Mouse (Mus musculus) liver, embryonic 12.5 days (tissue): ENCODE results near the gene Cfap299. TPM values are rescaled to one million over a fixed set of nuclear protein-coding genes. Genes with fewer than 3 reads are reported as not detected.
A peak's percentile ranks its signal among the peaks of the same experiment; 100 is the strongest.

Source experiments
- ATAC-seq: fragments of 200-750 bp; cut with Nextera tagmentation; 2 replicates; pipeline ENCODE4 v1.8.0; 2017; ENCODE audit warnings: moderate number of reproducible peaks, mild to moderate bottlenecking, moderate library complexity
- H3K27ac ChIP-seq: fragments of 300-500 bp; sonication (generic); 2 replicates; pipeline ENCODE4 v1.5.1; 2016; ENCODE audit warnings: mild to moderate bottlenecking
- H3K27me3 ChIP-seq: fragments of 300-500 bp; sonication (generic); replicated peaks from 2 replicates; pipeline ENCODE4 v1.6.1; 2016; ENCODE audit warnings: mild to moderate bottlenecking, moderate library complexity
- H3K36me3 ChIP-seq: fragments of 300-500 bp; sonication (generic); 2 replicates; pipeline ENCODE4 v1.6.1; 2016; ENCODE audit warnings: mild to moderate bottlenecking, moderate library complexity
- H3K4me1 ChIP-seq: fragments of 300-500 bp; sonication (generic); 2 replicates; pipeline ENCODE4 v1.6.1; 2016
- H3K4me2 ChIP-seq: fragments of 300-500 bp; sonication (generic); 2 replicates; pipeline ENCODE4 v1.6.1; 2016; ENCODE audit warnings: mild to moderate bottlenecking, moderate library complexity
- H3K4me3 ChIP-seq: fragments of 300-500 bp; sonication (generic); 2 replicates; pipeline ENCODE4 v1.5.1; 2016; ENCODE audit warnings: mild to moderate bottlenecking, moderate library complexity
- H3K9ac ChIP-seq: fragments of 300-500 bp; sonication (generic); 2 replicates; pipeline ENCODE4 v1.6.1; 2016; ENCODE audit warnings: mild to moderate bottlenecking, moderate library complexity
- H3K9me3 ChIP-seq: fragments of 300-500 bp; sonication (generic); replicated peaks from 2 replicates; pipeline ENCODE4 v1.6.1; 2016; ENCODE audit warnings: mild to moderate bottlenecking, moderate library complexity
- WGBS: fragments of 180-500 bp; shearing (Covaris S2); methylation state at CpG from one replicate; pipeline ENCODE4 v1.1.7; 2016; ENCODE audit not compliant: insufficient replicate concordance; 5-methylcytosine and 5-hydroxymethylcytosine counted together
- microRNA counts: library from miRNA; unstranded; fragments of <30 nt; microRNA quantifications from one replicate; lab custom pipeline; 2017
- microRNA-seq: library from miRNA; unstranded; fragments of <30 nt; microRNA quantifications from one replicate; pipeline ENCODE4, GENCODE M21; 2017
- polyA plus RNA-seq: library from polyadenylated mRNA; unstranded; fragments of >200 nt; fragmentation: Nextera tagmentation; extraction: Ambion mirVana; gene quantifications from 2 replicates; pipeline ENCODE4 v1.2.1, GENCODE M21; 2016

Cfap299 gene
- polyA plus RNA-seq, 1 experiment from 2014 or later = not detected

DNA sequence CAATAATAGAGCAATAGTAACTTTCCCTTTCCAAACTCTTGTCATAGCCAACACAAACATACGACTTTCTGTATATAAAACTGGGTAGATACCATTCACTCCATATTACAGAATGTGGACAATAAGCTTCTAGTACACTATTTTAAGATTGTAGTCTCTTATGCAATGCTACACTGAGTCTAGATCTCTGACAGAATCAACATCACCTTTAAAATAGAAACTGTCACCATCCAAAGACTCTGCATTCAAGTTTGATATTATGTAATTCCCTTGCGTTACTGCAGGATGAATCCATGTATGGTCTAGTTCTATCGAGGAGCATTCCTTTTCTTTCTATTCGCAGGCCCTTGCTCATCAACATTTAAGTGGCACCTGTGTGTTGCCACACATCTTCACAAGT, 477.4 kb downstream of the Cfap299 start:
- no peak overlapping the region for H3K4me3 ChIP-seq
- WGBS = 69% methylated on average over 4 of the region's 4 CpGs
- H3K36me3 ChIP-seq = no peaks in the 10 kb centered on the region
- 0 out of 2 replicates have a peak, but pooled peaks cover 3% of the 10 kb centered on the region for H3K9me3 ChIP-seq
- no peak overlapping the region for H3K9ac ChIP-seq
- H3K4me1 ChIP-seq = no peaks in the 10 kb centered on the region
- H3K27me3 ChIP-seq = no peaks in the 10 kb centered on the region
- H3K4me2 ChIP-seq = no peak overlapping the region
- no peak overlapping the region for H3K27ac ChIP-seq
- ATAC-seq = no peak

- ATAC-seq = no peak
- H3K9me3 ChIP-seq = 0 out of 2 replicates have a peak, but pooled peaks cover 3% of the 10 kb centered on the region
- no peak overlapping the region for H3K27ac ChIP-seq
- H3K36me3 ChIP-seq = no peaks in the 10 kb centered on the region
- no peak overlapping the region for H3K4me2 ChIP-seq
- H3K27me3 ChIP-seq = no peaks in the 10 kb centered on the region
- 74% methylated on average over 7 of the region's 7 CpGs for whole genome bisulfite sequencing
- no peak overlapping the region for H3K4me3 ChIP-seq
- H3K4me1 ChIP-seq = no peaks in the 10 kb centered on the region
- H3K9ac ChIP-seq = no peak overlapping the region
Measured at GRCm38 (mm10) chr5:98807022-98807421, 477.9 kb downstream of the Cfap299 start.

- H3K9me3 ChIP-seq = 0 out of 2 replicates have a peak, but pooled peaks cover 3% of the 10 kb centered on the region
- no peak overlapping the region for H3K4me2 ChIP-seq
- 60% methylated on average over 9 of the region's 9 CpGs for WGBS
- no peak for ATAC-seq
- H3K9ac ChIP-seq = no peak overlapping the region
- no peaks in the 10 kb centered on the region for H3K36me3 ChIP-seq
- no peak overlapping the region for H3K4me3 ChIP-seq
- no peaks in the 10 kb centered on the region for H3K27me3 ChIP-seq
- no peaks in the 10 kb centered on the region for H3K4me1 ChIP-seq
- no peak overlapping the region for H3K27ac ChIP-seq
Measured at GRCm38 (mm10) chr5:98807953-98808352, 478.8 kb downstream of the Cfap299 start.

DNA sequence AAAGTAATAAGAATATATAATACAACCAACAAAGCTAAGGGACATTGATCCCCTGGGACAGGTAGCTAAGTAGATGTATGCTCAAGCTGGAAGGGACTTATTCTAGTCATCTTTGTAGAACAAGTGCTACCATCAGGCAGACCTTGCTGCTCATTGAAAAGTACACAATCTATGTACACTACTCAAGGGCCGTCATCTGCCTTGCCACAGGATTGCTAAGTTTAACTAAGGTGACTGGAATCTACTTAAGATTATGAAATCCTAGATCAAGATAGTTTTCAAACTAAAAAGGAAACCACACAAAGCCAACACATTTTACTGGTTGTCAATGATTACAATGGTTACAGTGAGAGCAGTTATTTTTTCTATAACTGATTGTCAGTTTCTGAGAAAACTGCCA, 483.3 kb downstream of the Cfap299 start:
- ATAC-seq = no peak
- H3K4me2 ChIP-seq = no peak overlapping the region
- H3K4me1 ChIP-seq = no peaks in the 10 kb centered on the region
- no peak overlapping the region for H3K4me3 ChIP-seq
- H3K9ac ChIP-seq = no peak overlapping the region
- H3K36me3 ChIP-seq = no peaks in the 10 kb centered on the region
- no peaks in the 10 kb centered on the region for H3K27me3 ChIP-seq
- WGBS = 55% methylated on average over 1 of the region's 1 CpGs
- 0 out of 2 replicates have a peak, but pooled peaks cover 2% of the 10 kb centered on the region for H3K9me3 ChIP-seq
- H3K27ac ChIP-seq = no peak overlapping the region

GRCm38 (mm10) chr5:98815269-98815668, 486.2 kb downstream of the Cfap299 start:
- no peak for ATAC-seq
- 60% methylated on average over 1 of the region's 1 CpGs for WGBS

DNA sequence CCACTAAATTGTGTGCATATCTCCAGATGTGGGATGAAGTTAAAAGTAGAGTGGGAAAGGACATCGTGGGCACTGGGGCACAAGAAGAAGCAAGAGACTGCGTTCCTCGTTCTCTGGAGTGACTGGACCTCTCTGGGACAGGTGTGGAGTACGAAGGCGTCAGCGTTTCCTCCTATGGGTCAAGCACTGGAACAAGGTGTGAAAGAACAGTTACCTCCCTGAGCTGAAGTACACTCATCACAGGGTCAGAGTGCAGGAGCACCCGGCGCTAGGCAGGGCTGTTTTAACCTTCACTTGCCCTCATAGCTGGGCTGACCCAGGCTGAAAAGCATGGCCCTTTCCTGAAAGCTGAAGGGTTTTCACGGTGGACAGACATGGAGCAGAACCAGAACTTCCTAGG, 504.7 kb downstream of the Cfap299 start:
- ATAC-seq = no peak
- no peak overlapping the region for H3K9ac ChIP-seq
- no peak overlapping the region for H3K4me3 ChIP-seq
- H3K9me3 ChIP-seq = no peaks in the 10 kb centered on the region
- no peaks in the 10 kb centered on the region for H3K4me1 ChIP-seq
- 69% methylated on average over 9 of the region's 9 CpGs for WGBS
- no peaks in the 10 kb centered on the region for H3K36me3 ChIP-seq
- H3K27ac ChIP-seq = no peak overlapping the region
- H3K4me2 ChIP-seq = no peak overlapping the region
- no peaks in the 10 kb centered on the region for H3K27me3 ChIP-seq

More at GRCm38 (mm10) chr5:98815269-98815668, 486.2 kb downstream of the Cfap299 start:
- no peak overlapping the region for H3K27ac ChIP-seq
- no peaks in the 10 kb centered on the region for H3K4me1 ChIP-seq
- 0 out of 2 replicates have a peak, but pooled peaks cover 2% of the 10 kb centered on the region for H3K9me3 ChIP-seq
- no peak overlapping the region for H3K9ac ChIP-seq
- H3K36me3 ChIP-seq = no peaks in the 10 kb centered on the region
- no peak overlapping the region for H3K4me3 ChIP-seq
- H3K4me2 ChIP-seq = no peak overlapping the region
- no peaks in the 10 kb centered on the region for H3K27me3 ChIP-seq

GRCm38 (mm10) chr5:98834300-98834699, 505.2 kb downstream of the Cfap299 start:
- Histone ChIP-seq H3K9me3 (no peaks in the 10 kb centered on the region), H3K9ac (no peak overlapping the region), H3K4me3 (no peak overlapping the region), H3K4me2 (no peak overlapping the region), H3K36me3 (no peaks in the 10 kb centered on the region), H3K27me3 (no peaks in the 10 kb centered on the region), H3K4me1 (no peaks in the 10 kb centered on the region), H3K27ac (no peak overlapping the region)
- ATAC-seq = no peak
- 75% methylated on average over 6 of the region's 6 CpGs for WGBS

GRCm38 (mm10) chr5:98842600-98843310, 513.7 kb downstream of the Cfap299 start:
- Histone ChIP-seq H3K4me2 (no peak overlapping the region), H3K27me3 (no peaks in the 10 kb centered on the region), H3K4me1 (no peaks in the 10 kb centered on the region), H3K27ac (no peak overlapping the region), H3K9ac (no peak overlapping the region), H3K4me3 (no peak overlapping the region), H3K36me3 (no peaks in the 10 kb centered on the region), H3K9me3 (no peaks in the 10 kb centered on the region)
- ATAC-seq = no peak
- WGBS = 78% methylated on average over 7 of the region's 7 CpGs

- 71% methylated on average over 1 of the region's 1 CpGs for WGBS
- no peaks in the 10 kb centered on the region for H3K36me3 ChIP-seq
- H3K4me3 ChIP-seq = no peak overlapping the region
- no peaks in the 10 kb centered on the region for H3K27me3 ChIP-seq
- no peak overlapping the region for H3K27ac ChIP-seq
- no peak for ATAC-seq
- no peaks in the 10 kb centered on the region for H3K4me1 ChIP-seq
- H3K4me2 ChIP-seq = no peak overlapping the region
- H3K9me3 ChIP-seq = no peaks in the 10 kb centered on the region
- no peak overlapping the region for H3K9ac ChIP-seq
Measured at GRCm38 (mm10) chr5:98844664-98845063, 515.6 kb downstream of the Cfap299 start.

MicroRNAs within 50 kb of the gene (microRNA counts, 519-probe panel; counts per million panel counts)
- 582 counts per million, percentile 70 among the panel's probes with 10 or more counts for microRNA mmu-miR-703 (lab: Ali Mortazavi, UCI)

Small RNA genes lying within 50 kb of the gene (microRNA-seq; reads per million reads assigned to microRNA genes)
- gene Mir703 = not detected

Other genes starting within 250 kb of the Cfap299 start
- gene Prdm8, start 162.1 kb upstream of the Cfap299 start, polyA plus RNA-seq = not detected in 2 replicates
- gene Fgf5, start 75.1 kb upstream of the Cfap299 start, polyA plus RNA-seq = 0.33 and 0.83 TPM in 2 replicates
- not detected in 2 replicates for gene Gm11111, start 223.4 kb downstream of the Cfap299 start, polyA plus RNA-seq